Mouse (Mus musculus) ES-E14 (cell line): ENCODE measurements around the gene Ank2.

Experiments used
- MAFK ChIP-seq: IDR thresholded peaks from 2 replicates; pipeline ENCODE4 v1.6.1; 2014; ENCODE audit warnings: mild to moderate bottlenecking, low read depth, low read length, inconsistent platforms; ENCODE audit not compliant: insufficient read depth
- ZNF384 ChIP-seq: IDR thresholded peaks from 2 replicates; pipeline ENCODE4 v1.6.1; 2012; ENCODE audit warnings: low read depth, low read length, inconsistent platforms

DNA sequence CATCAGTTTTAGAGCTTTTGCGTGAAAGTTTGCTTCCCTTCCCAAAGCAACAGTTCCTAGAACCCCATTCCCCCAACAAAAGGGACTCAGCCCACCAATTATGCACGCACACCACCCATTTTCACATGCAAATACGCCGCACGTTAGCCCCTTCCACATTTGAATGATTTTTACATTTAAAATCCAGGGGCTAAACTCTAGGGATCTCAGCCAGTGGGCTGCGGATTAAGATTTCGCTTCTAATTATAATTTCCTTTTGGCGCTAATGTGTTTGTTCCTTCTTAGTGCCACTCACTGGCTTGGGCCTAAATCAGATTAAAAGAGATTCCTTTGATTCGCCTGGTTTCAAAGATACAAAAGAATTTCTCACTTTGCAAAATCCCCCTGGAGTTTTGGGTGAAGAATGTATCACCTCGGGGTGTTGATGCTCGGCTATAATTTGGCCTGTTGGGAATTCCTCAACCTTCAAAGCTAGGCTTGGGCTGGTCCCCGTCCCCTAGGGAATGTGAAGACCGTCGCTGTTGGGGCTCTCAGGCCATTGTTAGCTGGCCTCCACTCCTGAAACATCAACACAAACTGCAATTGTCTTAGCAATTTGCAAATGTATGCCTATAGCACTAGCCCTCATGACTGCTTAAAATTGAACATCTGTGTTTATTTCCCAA, 35.2 kb downstream of the Ank2 start:
- TF ChIP-seq ZNF384 (no peak), MAFK (no peak)
